Mouse (Mus musculus): ENCODE results near the gene Mapkap1.

GRCm38 (mm10) chr2:34546176-34546677 is 139.7 kb downstream of the Mapkap1 start:
- no peak for TF ChIP-seq CTCF (IDR thresholded peaks at IDR 0.05; ENCODE audit: control insufficient read depth, insufficient read depth, insufficient replicate concordance, low read depth, low read length)
- no peak for TF ChIP-seq POLR2A (IDR thresholded peaks at IDR 0.05; ENCODE audit: control insufficient read depth, low read depth, low read length)
